In the genomic region with DNA sequence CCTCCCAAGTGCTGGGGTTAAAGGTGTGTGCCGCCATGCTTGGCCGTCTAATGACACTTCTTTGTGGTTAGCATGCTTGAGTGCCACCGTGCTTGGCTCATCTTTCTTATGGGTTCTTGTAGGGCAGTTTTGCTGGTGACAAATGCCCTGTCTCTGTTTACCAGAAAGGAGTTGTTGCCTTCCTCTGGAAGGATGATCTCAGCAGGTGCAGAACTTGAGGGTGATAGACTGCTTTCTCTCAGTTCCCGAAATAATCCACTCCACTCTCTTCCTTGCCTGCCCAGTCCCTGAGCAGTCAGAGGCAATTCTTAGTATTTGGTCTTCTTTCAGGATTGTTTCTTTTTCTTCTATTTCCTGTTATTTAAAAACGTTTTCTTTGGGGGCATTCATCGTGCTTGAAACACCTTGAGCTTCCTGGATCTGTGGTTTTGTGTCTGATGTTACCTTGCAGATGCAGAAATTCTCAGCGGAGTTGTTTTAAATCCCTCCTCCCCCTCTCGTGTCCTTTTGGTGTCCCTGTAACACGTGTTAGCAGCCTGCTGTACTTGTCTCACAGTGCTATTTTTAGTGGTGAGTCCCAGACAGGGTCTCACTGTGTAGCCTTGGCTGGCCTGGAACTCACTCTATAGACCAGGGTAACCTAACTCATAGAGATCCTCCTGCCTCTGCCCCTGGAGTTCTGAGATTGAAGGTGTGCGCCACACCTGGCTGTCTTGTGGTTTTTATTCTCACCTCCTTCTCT, we compare ENCODE assay signal across 17 mouse cellular contexts. TPM values are rescaled to one million over a fixed set of nuclear protein-coding genes. Genes with fewer than 3 reads are reported as not detected.
DNase-seq lines count a peak whose midpoint lies in the region; ATAC-seq lines count a peak whose summit lies in the region.
"Had no signal": no experiment of that assay in that cellular context is flagged by ENCODE, and none has a peak within 500 bp of the region (broad histone marks: within the 10 kb centered on the region; RNA-seq: fewer than 3 reads in every experiment).

No protein-coding gene starts in this region.

- H3K36me3 ChIP-seq in heart, embryonic 11.5 days (ENCODE audit: control insufficient read depth, insufficient read depth, low read length) = no peaks in the 10 kb centered on the region
- H3K36me3 ChIP-seq in heart, embryonic 15.5 days = no peaks in the 10 kb centered on the region
- H3K36me3 ChIP-seq: hindbrain, embryonic 13.5 days; liver, embryonic 15.5 days; stomach, embryonic 15.5 days had no signal

- no peak for DNase-seq in heart, postnatal 25 days (ENCODE audit: low spot score)
- DNase-seq in CD4-positive, CD25-positive, alpha-beta regulatory T cell, adult 2 months (ENCODE audit: low read depth, low spot score) = peak; percentile 62
- DNase-seq in thymus, postnatal 10 days (ENCODE audit: low spot score in 2 of 2) = peak; percentile 57 to 62
- DNase-seq in embryo, embryonic 10.5 days (ENCODE audit: low spot score) = no peak
- no peak for DNase-seq in ovary, postnatal 14 days (ENCODE audit: low spot score)
- DNase-seq: adrenal gland, adult 8-10 months; cerebellum, postnatal 10 days; kidney, postnatal 14 days; lung, postnatal 36 days; right cerebral cortex, postnatal 14 days had no signal

- H3K27me3 ChIP-seq in heart, embryonic 11.5 days (ENCODE audit: control insufficient read depth, insufficient read depth, low read length) = no peaks in the 10 kb centered on the region
- H3K27me3 ChIP-seq in heart, embryonic 15.5 days = no peaks in the 10 kb centered on the region
- H3K27me3 ChIP-seq: hindbrain, embryonic 13.5 days; liver, embryonic 15.5 days; stomach, embryonic 15.5 days had no signal

- no peaks in the 10 kb centered on the region for H3K9me3 ChIP-seq in heart, embryonic 11.5 days (replicated peaks; ENCODE audit: control insufficient read depth, low read length)
- H3K9me3 ChIP-seq in heart, embryonic 15.5 days (replicated peaks) = no peaks in the 10 kb centered on the region
- H3K9me3 ChIP-seq: embryonic facial prominence, embryonic 10.5 days; hindbrain, embryonic 13.5 days; liver, embryonic 15.5 days; stomach, embryonic 15.5 days had no signal

- peak overlapping the region; percentile 63; the same call in 1 of the 2 replicates for H3K27ac ChIP-seq in heart, embryonic 11.5 days (ENCODE audit: low read depth, low read length)
- peak overlapping the region; percentile 75 for H3K27ac ChIP-seq in heart, embryonic 15.5 days
- H3K27ac ChIP-seq: embryonic facial prominence, embryonic 10.5 days; hindbrain, embryonic 13.5 days; liver, embryonic 15.5 days; stomach, embryonic 15.5 days had no signal

- no peaks in the 10 kb centered on the region for H3K4me1 ChIP-seq in heart, embryonic 11.5 days (ENCODE audit: control insufficient read depth, insufficient read depth, low read length)
- peaks cover 25% of the 10 kb centered on the region for H3K4me1 ChIP-seq in heart, embryonic 15.5 days (replicated peaks)
- H3K4me1 ChIP-seq: liver, embryonic 15.5 days; stomach, embryonic 15.5 days had no signal

- intact Hi-C loops in heart, postnatal 25 days (cut with DNase I) = no loop called here

- no peak overlapping the region for H3K4me2 ChIP-seq in heart, embryonic 11.5 days
- no peak overlapping the region; the same call in 1 of the 2 replicates for H3K4me2 ChIP-seq in heart, embryonic 15.5 days
- H3K4me2 ChIP-seq: hindbrain, embryonic 13.5 days; liver, embryonic 15.5 days; stomach, embryonic 15.5 days had no signal

- H3K4me3 ChIP-seq in heart, embryonic 11.5 days (ENCODE audit: low read depth, low read length) = no peak overlapping the region
- H3K4me3 ChIP-seq in heart, embryonic 15.5 days = no peak overlapping the region
- H3K4me3 ChIP-seq: embryonic facial prominence, embryonic 10.5 days; hindbrain, embryonic 13.5 days; liver, embryonic 15.5 days; stomach, embryonic 15.5 days had no signal

- H3K9ac ChIP-seq in heart, embryonic 11.5 days (ENCODE audit: low read depth, low read length) = no peak overlapping the region
- no peak overlapping the region for H3K9ac ChIP-seq in heart, embryonic 15.5 days
- H3K9ac ChIP-seq: hindbrain, embryonic 13.5 days; liver, embryonic 15.5 days; stomach, embryonic 15.5 days had no signal

- 65% methylated on average over 10 of the region's 10 CpGs for WGBS in heart, embryonic 11.5 days (ENCODE audit: insufficient replicate concordance)
- 51% methylated on average over 10 of the region's 10 CpGs for WGBS in heart, embryonic 15.5 days

- no peak for ATAC-seq in heart, embryonic 11.5 days (replicated peaks; ENCODE audit: insufficient number of reproducible peaks, low FRiP score, low TSS enrichment)
- peak; percentile 85 for ATAC-seq in heart, embryonic 15.5 days (replicated peaks; ENCODE audit: insufficient number of reproducible peaks, insufficient read depth, low FRiP score, low read depth)
- ATAC-seq: midbrain, embryonic 16.5 days had no signal

RNA-seq across cellular contexts. Expression of a gene that starts 29.3 kb away (rescaled TPM):
- polyA plus RNA-seq in heart, embryonic 11.5 days (2014; fragmentation: Nextera tagmentation; extraction: Ambion mirVana) = 4.9 and 5.2 TPM in 2 replicates
- total RNA-seq in heart, postnatal 25 days (2021) = 10 to 100 TPM; 15.4 to 15.6 TPM
- 2.7 and 3.1 TPM in 2 replicates for polyA plus RNA-seq in heart, embryonic 15.5 days (2015; fragmentation: Nextera tagmentation; extraction: Ambion mirVana)

RNA-seq across cellular contexts. Expression of a gene that starts 35.3 kb away (rescaled TPM):
- polyA plus RNA-seq in heart, embryonic 11.5 days (2014; fragmentation: Nextera tagmentation; extraction: Ambion mirVana) = 6.8 and 7.3 TPM in 2 replicates
- 1 to 10 TPM; 3.1 to 3.6 TPM for total RNA-seq in heart, postnatal 25 days (2021)
- polyA plus RNA-seq in heart, embryonic 15.5 days (2015; fragmentation: Nextera tagmentation; extraction: Ambion mirVana) = 5.8 and 8.0 TPM in 2 replicates

Comparison
In these comparisons a context has a peak if more than half of its experiments do, and no peak if none do; other contexts are left out.
1. DNase-seq: peak in CD4-positive, CD25-positive, alpha-beta regulatory T cell, adult 2 months (single experiment) and thymus, postnatal 10 days (2 of 2); none in heart, postnatal 25 days (single experiment), embryo, embryonic 10.5 days (single experiment) and ovary, postnatal 14 days (single experiment).